Mouse (Mus musculus) MEL (cell line): Measurements from ENCODE around the gene Cd300lf. TPM values are rescaled to one million over a fixed set of nuclear protein-coding genes. Genes with fewer than 3 reads are reported as not detected.

Source experiments
- DNase-seq: peaks from one replicate; pipeline ENCODE4 v3.0.0; 2011; ENCODE audit warnings: low read depth, low spot score
- H3K27ac ChIP-seq: 2 replicates; pipeline ENCODE4 v1.5.1; 2012; ENCODE audit warnings: low read depth, mild to moderate bottlenecking, control low read depth, low read length, moderate library complexity; ENCODE audit not compliant: control insufficient read depth
- H3K27me3 ChIP-seq, 2 experiments: fragments of 150-350 bp in 1 of 2; sonication (generic) in 1 of 2; 2 replicates each; pipeline ENCODE4 v1.6.1; 2012; ENCODE audit warnings: low read length in 2 of 2, mild to moderate bottlenecking in 2 of 2, improper control_type of control experiment in 1 of 2, moderate library complexity in 1 of 2; ENCODE audit not compliant: insufficient read depth in 2 of 2, control insufficient read depth in 1 of 2
- H3K36me3 ChIP-seq, 2 experiments: 2 replicates each; pipeline ENCODE4 v1.6.1; 2012 to 2014; ENCODE audit warnings: low read length in 2 of 2, improper control_type of control experiment in 1 of 2, inconsistent platforms in 1 of 2, mild to moderate bottlenecking in 1 of 2; ENCODE audit not compliant: insufficient read depth in 2 of 2, control insufficient read depth in 1 of 2
- H3K4me1 ChIP-seq, 2 experiments: fragments of 150-350 bp in 1 of 2; sonication (generic) in 1 of 2; 2 replicates each; pipeline ENCODE4 v1.6.1; 2012; ENCODE audit warnings: low read length in 2 of 2, improper control_type of control experiment in 1 of 2, mild to moderate bottlenecking in 1 of 2; ENCODE audit not compliant: insufficient read depth in 2 of 2, control insufficient read depth in 1 of 2
- H3K4me3 ChIP-seq, 2 experiments: fragments of 150-350 bp in 1 of 2; sonication (generic) in 1 of 2; 2 replicates each; pipeline ENCODE4 v1.5.1; 2012; ENCODE audit warnings: low read depth in 2 of 2, low read length in 2 of 2, mild to moderate bottlenecking in 2 of 2, moderate library complexity in 2 of 2, control low read depth in 1 of 2, improper control_type of control experiment in 1 of 2; ENCODE audit not compliant: control insufficient read depth in 1 of 2, insufficient read depth in 1 of 2
- H3K79me2 ChIP-seq: 2 replicates; pipeline ENCODE4 v1.6.1; 2012; ENCODE audit warnings: mild to moderate bottlenecking, low read length, moderate library complexity; ENCODE audit not compliant: control insufficient read depth, poor library complexity, insufficient read depth
- H3K9ac ChIP-seq: 2 replicates; pipeline ENCODE4 v1.6.1; 2012; ENCODE audit warnings: low read depth, mild to moderate bottlenecking, control low read depth, low read length, moderate library complexity; ENCODE audit not compliant: control insufficient read depth, poor library complexity, severe bottlenecking
- H3K9me3 ChIP-seq: fragments of 150-350 bp; sonication (generic); replicated peaks from 2 replicates; pipeline ENCODE4 v1.6.1; 2012; ENCODE audit warnings: mild to moderate bottlenecking, low read length, improper control_type of control experiment, moderate library complexity; ENCODE audit not compliant: insufficient read depth
- BHLHE40 ChIP-seq: IDR thresholded peaks from 2 replicates; pipeline ENCODE4 v1.6.1; 2012; ENCODE audit warnings: low read depth, mild to moderate bottlenecking, inconsistent platforms, low read length, improper control_type of control experiment, borderline replicate concordance
- CHD1 ChIP-seq: IDR thresholded peaks from 2 replicates; pipeline ENCODE4 v1.6.1; 2012; ENCODE audit warnings: low read depth, mild to moderate bottlenecking, inconsistent platforms, low read length, improper control_type of control experiment
- CHD2 ChIP-seq: IDR thresholded peaks from 2 replicates; pipeline ENCODE4 v1.6.1; 2011; ENCODE audit warnings: low read length, improper control_type of control experiment
- E2F4 ChIP-seq: IDR thresholded peaks from 2 replicates; pipeline ENCODE4 v1.6.1; 2011; ENCODE audit warnings: low read depth, low read length, improper control_type of control experiment, borderline replicate concordance
- ELF1 ChIP-seq: IDR thresholded peaks from 2 replicates; pipeline ENCODE4 v1.6.1; 2014; ENCODE audit warnings: low read depth, mild to moderate bottlenecking, inconsistent platforms, low read length, improper control_type of control experiment, moderate library complexity
- EP300 ChIP-seq, 2 experiments: IDR thresholded peaks; 2 replicates each; pipeline ENCODE4 v1.6.1; 2011; ENCODE audit warnings: improper control_type of control experiment in 2 of 2, low read length in 2 of 2, low read depth in 1 of 2, mild to moderate bottlenecking in 1 of 2
- ETS1 ChIP-seq: IDR thresholded peaks from 2 replicates; pipeline ENCODE4 v1.6.1; 2012; ENCODE audit warnings: low read depth, mild to moderate bottlenecking, inconsistent platforms, low read length, improper control_type of control experiment, moderate library complexity
- GABPA ChIP-seq: IDR thresholded peaks from 2 replicates; pipeline ENCODE4 v1.6.1; 2012; ENCODE audit warnings: low read depth, mild to moderate bottlenecking, inconsistent platforms, low read length, improper control_type of control experiment, moderate library complexity
- GATA1 ChIP-seq: IDR thresholded peaks from 2 replicates; pipeline ENCODE4 v1.6.1; 2011; ENCODE audit warnings: low read depth, low read length, improper control_type of control experiment
- HCFC1 ChIP-seq: IDR thresholded peaks from 2 replicates; pipeline ENCODE4 v1.6.1; 2012; ENCODE audit warnings: low read depth, mild to moderate bottlenecking, inconsistent platforms, low read length, improper control_type of control experiment, moderate library complexity
- JUND ChIP-seq: IDR thresholded peaks from 2 replicates; pipeline ENCODE4 v1.6.1; 2011; ENCODE audit warnings: low read depth, mild to moderate bottlenecking, improper control_type of control experiment, low read length
- KAT2A ChIP-seq: conservative IDR thresholded peaks from 2 replicates; pipeline ENCODE4 v1.6.1; 2012; ENCODE audit warnings: low read depth, low read length, improper control_type of control experiment, inconsistent platforms
- MAFK ChIP-seq: IDR thresholded peaks from 2 replicates; pipeline ENCODE4 v1.6.1; 2011; ENCODE audit warnings: low read depth, mild to moderate bottlenecking, low read length, improper control_type of control experiment, borderline replicate concordance
- MAZ ChIP-seq: IDR thresholded peaks from 2 replicates; pipeline ENCODE4 v1.6.1; 2012; ENCODE audit warnings: low read depth, mild to moderate bottlenecking, inconsistent platforms, low read length, improper control_type of control experiment
- MEF2A ChIP-seq: IDR thresholded peaks from 2 replicates; pipeline ENCODE4 v1.6.1; 2014; ENCODE audit warnings: low read depth, mild to moderate bottlenecking, inconsistent platforms, low read length, improper control_type of control experiment; ENCODE audit not compliant: poor library complexity, insufficient replicate concordance, severe bottlenecking; ENCODE audit errors: extremely low read depth
- MYC ChIP-seq: IDR thresholded peaks from 2 replicates; pipeline ENCODE4 v1.6.1; 2011; ENCODE audit warnings: low read depth, mild to moderate bottlenecking, low read length, improper control_type of control experiment, moderate library complexity
- NELFE ChIP-seq: IDR thresholded peaks from 2 replicates; pipeline ENCODE4 v1.6.1; 2011; ENCODE audit warnings: low read depth, low read length, improper control_type of control experiment
- NRF1 ChIP-seq: IDR thresholded peaks from 2 replicates; pipeline ENCODE4 v1.6.1; 2014; ENCODE audit warnings: low read depth, mild to moderate bottlenecking, inconsistent platforms, low read length, improper control_type of control experiment, moderate library complexity; ENCODE audit not compliant: poor library complexity, insufficient read depth, severe bottlenecking
- POLR2AphosphoS2 ChIP-seq: IDR thresholded peaks from 2 replicates; pipeline ENCODE4 v1.6.1; 2011; ENCODE audit warnings: low read length, improper control_type of control experiment
- TAL1 ChIP-seq: IDR thresholded peaks from 2 replicates; pipeline ENCODE4 v1.6.1; 2012; ENCODE audit warnings: mild to moderate bottlenecking, inconsistent platforms, low read length, moderate library complexity, mixed read lengths
- TCF12 ChIP-seq: IDR thresholded peaks from 2 replicates; pipeline ENCODE4 v1.6.1; 2014; ENCODE audit warnings: low read depth, mild to moderate bottlenecking, inconsistent platforms, low read length, improper control_type of control experiment, moderate library complexity
- USF1 ChIP-seq: IDR thresholded peaks from 2 replicates; pipeline ENCODE4 v1.6.1; 2014; ENCODE audit warnings: low read depth, mild to moderate bottlenecking, inconsistent platforms, low read length, improper control_type of control experiment, moderate library complexity
- ZMIZ1 ChIP-seq: IDR thresholded peaks from 2 replicates; pipeline ENCODE4 v1.6.1; 2012; ENCODE audit warnings: low read depth, mild to moderate bottlenecking, inconsistent platforms, low read length, improper control_type of control experiment, moderate library complexity
- polyA plus RNA-seq, 2 experiments: library from polyadenylated mRNA; stranded (reverse) in 1 of 2; unstranded in 1 of 2; fragments of >175 nt in 1 of 2; fragments of >200 nt in 1 of 2; gene quantifications; 2 replicates each; pipeline versions ENCODE4 v1.2.1 to v1.2.4; 2012; ENCODE audit warnings: low replicate concordance in 2 of 2, low read depth in 1 of 2; ENCODE audit not compliant: insufficient read length in 2 of 2, insufficient read depth in 1 of 2, missing spikeins in 1 of 2
- total RNA-seq: library from RNA; depleted of rRNA; stranded (reverse); fragments of 300-350 nt; gene quantifications from 2 replicates; pipeline ENCODE4 v1.2.3, GENCODE M21; 2012

Cd300lf gene
- total and polyA plus RNA-seq, 3 experiments = 0.12 to 0.46 TPM; not detected in 1

DNA sequence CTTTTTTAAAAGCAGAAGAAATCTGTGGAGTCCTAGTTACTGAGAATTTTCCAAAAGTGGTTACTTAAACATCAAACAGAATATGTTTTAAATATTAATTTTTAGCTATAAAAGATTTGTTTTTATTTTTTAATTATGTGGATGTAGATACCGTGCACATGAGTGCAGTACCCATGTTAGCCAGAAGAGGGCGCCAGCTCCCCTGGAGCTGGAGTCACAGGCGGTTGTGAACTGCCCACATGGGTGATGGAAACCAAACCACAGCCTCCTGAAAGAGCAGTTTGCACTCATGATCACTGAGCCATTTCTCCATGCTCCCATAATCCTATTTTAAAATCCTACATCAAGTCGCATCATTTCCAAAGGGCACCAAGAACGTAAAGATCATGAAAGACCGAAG lies 43.9 kb downstream of the Cd300lf start (continued):
- TF ChIP-seq BHLHE40 (no peak), TAL1 (no peak), GATA1 (no peak), POLR2AphosphoS2 (no peak), GABPA (no peak), NELFE (no peak), JUND (0 out of 2 replicates have a peak, but pooled peaks have one; percentile 22), CHD2 (no peak), EP300 (IDR thresholded peaks at IDR 0.05; ENCODE audit: low read depth in 1 of 2, low read length in 2 of 2) (no peak), MAFK (no peak), ZMIZ1 (no peak), CHD1 (no peak), ELF1 (no peak), MEF2A (no peak), ETS1 (no peak), E2F4 (no peak), USF1 (no peak), HCFC1 (no peak)
- TF ChIP-seq, all 39 proteins: peak for 6

DNA sequence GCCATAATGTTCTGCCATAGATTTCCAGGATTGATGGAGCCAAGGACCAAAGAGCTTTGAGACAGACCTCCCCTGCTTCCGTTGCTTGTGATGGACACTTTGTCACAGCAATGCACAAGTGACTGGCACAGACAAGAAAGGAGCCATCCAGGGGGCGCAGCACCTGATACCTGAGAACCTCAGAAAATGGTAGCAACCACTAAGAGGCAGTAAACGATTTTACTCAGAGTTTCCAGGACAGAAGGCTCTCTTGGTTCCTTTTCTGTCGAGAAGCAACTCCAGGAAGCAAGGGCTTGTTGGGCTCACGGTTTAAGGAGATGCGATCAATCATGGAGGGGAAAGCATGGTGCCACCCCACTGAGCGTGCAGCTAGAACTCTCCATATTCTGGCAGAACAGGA lies 47.6 kb downstream of the Cd300lf start:
- Histone ChIP-seq H3K4me1 (no peaks in the 10 kb centered on the region), H3K79me2 (no peaks in the 10 kb centered on the region), H3K9ac (no peak overlapping the region), H3K36me3 (no peaks in the 10 kb centered on the region), H3K27me3 (peaks cover 0 to 3% of the 10 kb centered on the region in 2 experiments; a peak in 1 of 4 replicates), H3K27ac (no peak overlapping the region), H3K9me3 (no peaks in the 10 kb centered on the region), H3K4me3 (no peak overlapping the region)
- DNase-seq = no peak
- no peak for TF ChIP-seq TCF12
- no peak for TF ChIP-seq MYC
- no peak for TF ChIP-seq MAZ
- TF ChIP-seq NRF1 = no peak
- TF ChIP-seq KAT2A = no peak
